7 mouse cellular contexts compared by ENCODE assay signal in genomic region chr6:71908481-71909381, GRCm38 (mm10). TPM values are rescaled to one million over a fixed set of nuclear protein-coding genes. Genes with fewer than 3 reads are reported as not detected.
DNase-seq lines count a peak whose midpoint lies in the region; ATAC-seq lines count a peak whose summit lies in the region.

Ptcd3 (minus strand) TSS chr6:71908750.
Polr1a (plus strand) TSS chr6:71909053.

- under 1% methylated on average over 58 of the region's 58 CpGs for WGBS in intestine, embryonic 15.5 days
- WGBS in midbrain, embryonic 10.5 days = under 1% methylated on average over 58 of the region's 58 CpGs

- H3K4me1 ChIP-seq in intestine, embryonic 15.5 days (replicated peaks) = peaks cover 15% of the 10 kb centered on the region; the same call in 1 of the 2 replicates
- peaks cover 23% of the 10 kb centered on the region for H3K4me1 ChIP-seq in midbrain, embryonic 10.5 days

- H3K27ac ChIP-seq in intestine, embryonic 15.5 days = peak within 1 kb of the TSS; percentile 59
- peak within 1 kb of the TSS; percentile 97 for H3K27ac ChIP-seq in midbrain, embryonic 10.5 days (replicated peaks)

- peak; percentile 95 for ATAC-seq in intestine, embryonic 15.5 days

- intact Hi-C loops in gastrocnemius, postnatal 36 days (cut with DNase I) = no loop called here
- intact Hi-C loops in left cerebral cortex, postnatal 25 days (cut with DNase I) = no loop called here

- peak within 1 kb of the TSS; percentile 63 for H3K4me2 ChIP-seq in intestine, embryonic 15.5 days (replicated peaks)

- peak within 1 kb of the TSS; percentile 67 for H3K9ac ChIP-seq in intestine, embryonic 15.5 days

- no peaks in the 10 kb centered on the region for H3K9me3 ChIP-seq in intestine, embryonic 15.5 days
- H3K9me3 ChIP-seq in midbrain, embryonic 10.5 days (replicated peaks) = no peaks in the 10 kb centered on the region

- DNase-seq in adrenal gland, adult 2 months = peak; percentile 93
- peak; percentile 90 for DNase-seq in embryo, embryonic 11.5 days (ENCODE audit: low read depth, low spot score)
- DNase-seq in gastrocnemius, postnatal 36 days = peak; percentile 88
- DNase-seq in left cerebral cortex, postnatal 25 days (ENCODE audit: low spot score in 2 of 2) = peak; percentile 94
- peak; percentile 92 for DNase-seq in midbrain, embryonic 10.5 days (ENCODE audit: low spot score)
- DNase-seq in right cerebral cortex, postnatal 4 days = peak; percentile 93

- H3K36me3 ChIP-seq in intestine, embryonic 15.5 days = peaks cover 4% of the 10 kb centered on the region; the same call in 1 of the 2 replicates
- H3K36me3 ChIP-seq in midbrain, embryonic 10.5 days = peaks cover 49% of the 10 kb centered on the region

- peak within 1 kb of the TSS; percentile 60 for H3K4me3 ChIP-seq in intestine, embryonic 15.5 days (replicated peaks)
- peak within 1 kb of the TSS; percentile 72 for H3K4me3 ChIP-seq in midbrain, embryonic 10.5 days

- no peaks in the 10 kb centered on the region for H3K27me3 ChIP-seq in intestine, embryonic 15.5 days (replicated peaks)
- no peaks in the 10 kb centered on the region for H3K27me3 ChIP-seq in midbrain, embryonic 10.5 days (ENCODE audit: low read depth, poor library complexity, severe bottlenecking)

RNA-seq across cellular contexts. Expression of gene Ptcd3, which starts in this region (rescaled TPM):
- total RNA-seq in adrenal gland, adult 2 months (2021) = 10 to 100 TPM; 97.0 to 98.1 TPM
- polyA plus RNA-seq in adrenal gland, adult 2 months (2012; rRNA removed) = 2.9 and 3.1 TPM in 2 replicates
- 10 to 100 TPM; 67.9 to 70.0 TPM for total RNA-seq in gastrocnemius, postnatal 36 days (2021)
- polyA plus RNA-seq in intestine, embryonic 15.5 days (2015; fragmentation: Nextera tagmentation; extraction: Ambion mirVana) = 104 TPM in 2 replicates
- total RNA-seq in left cerebral cortex, postnatal 25 days (2021) = 10 to 100 TPM; 66.1 to 70.4 TPM
- polyA plus RNA-seq in midbrain, embryonic 10.5 days (2016; fragmentation: Nextera tagmentation; extraction: Ambion mirVana) = 139 and 147 TPM in 2 replicates

RNA-seq across cellular contexts. Expression of gene Polr1a, which starts in this region (rescaled TPM):
- total RNA-seq in adrenal gland, adult 2 months (2021) = 10 to 100 TPM; 58.7 to 82.0 TPM
- polyA plus RNA-seq in adrenal gland, adult 2 months (2012; rRNA removed) = 33.3 and 36.0 TPM in 2 replicates
- total RNA-seq in gastrocnemius, postnatal 36 days (2021) = 10 to 100 TPM; 32.3 to 40.5 TPM
- 30.2 and 30.8 TPM in 2 replicates for polyA plus RNA-seq in intestine, embryonic 15.5 days (2015; fragmentation: Nextera tagmentation; extraction: Ambion mirVana)
- total RNA-seq in left cerebral cortex, postnatal 25 days (2021) = 10 to 100 TPM; 29.5 to 30.3 TPM
- 40.2 and 43.0 TPM in 2 replicates for polyA plus RNA-seq in midbrain, embryonic 10.5 days (2016; fragmentation: Nextera tagmentation; extraction: Ambion mirVana)

Comparison
In these comparisons a context has a peak if more than half of its experiments do, and no peak if none do; other contexts are left out.
1. Peak in every context shown above with its lines: DNase-seq, ATAC-seq, H3K4me3 ChIP-seq and H3K27ac ChIP-seq.
2. RNA of gene Ptcd3 (polyA plus RNA-seq): 139 to 147 TPM in midbrain, embryonic 10.5 days and 104 TPM in intestine, embryonic 15.5 days; 2.9 to 3.1 TPM in adrenal gland, adult 2 months; every median in the first group is over 10 times any median in the second.